Mouse (Mus musculus) myocyte (in vitro differentiated cells): ENCODE data around the gene Supt4a.

Experiments used
- MAX ChIP-seq: IDR thresholded peaks from one replicate; pipeline ENCODE4 v1.6.1; 2011; ENCODE audit warnings: low read depth, mild to moderate bottlenecking, control low read depth
- MYOD1 ChIP-seq, 3 experiments: IDR thresholded peaks; one replicate each; pipeline ENCODE4 v1.6.1; 2011; ENCODE audit warnings: control low read depth in 2 of 3, low read depth in 2 of 3, mild to moderate bottlenecking in 2 of 3, moderate library complexity in 1 of 3; ENCODE audit not compliant: insufficient read length in 2 of 3, control insufficient read depth in 1 of 3
- POLR2A ChIP-seq: IDR thresholded peaks from one replicate; pipeline ENCODE4 v1.6.1; 2011; ENCODE audit warnings: low read depth, mild to moderate bottlenecking, control low read depth, moderate library complexity; ENCODE audit not compliant: insufficient read length
- REST ChIP-seq: IDR thresholded peaks from one replicate; pipeline ENCODE4 v1.6.1; 2011; ENCODE audit warnings: mild to moderate bottlenecking, control low read depth, moderate library complexity; ENCODE audit not compliant: insufficient read depth, insufficient read length
- TCF12 ChIP-seq: IDR thresholded peaks from one replicate; pipeline ENCODE4 v1.6.1; 2011; ENCODE audit warnings: mild to moderate bottlenecking, control low read depth; ENCODE audit not compliant: poor library complexity, insufficient read depth, severe bottlenecking
- USF1 ChIP-seq: IDR thresholded peaks from one replicate; pipeline ENCODE4 v1.6.1; 2011; ENCODE audit warnings: low read depth, mild to moderate bottlenecking, control low read depth, moderate library complexity

GRCm38 (mm10) chr11:87704289-87704688, 33.1 kb upstream of the Supt4a start:
- TF ChIP-seq POLR2A (no peak), MAX (no peak), REST (no peak), TCF12 (no peak), USF1 (no peak), MYOD1 (IDR thresholded peaks at IDR 0.05; ENCODE audit: control insufficient read depth in 1 of 3, insufficient read length in 2 of 3, low read depth in 2 of 3) (no peak)
